Comparison of ENCODE assay signal across 18 mouse cellular contexts in genomic region chr12:83208841-83209240, GRCm38 (mm10).
DNase-seq lines count a peak whose midpoint lies in the region; ATAC-seq and TF ChIP-seq lines count a peak whose summit lies in the region.
"Had no signal": no experiment of that assay in that cellular context is flagged by ENCODE, and none has a peak within 500 bp of the region (broad histone marks: within the 10 kb centered on the region; RNA-seq: fewer than 3 reads in every experiment).

No protein-coding gene starts in this region.

- no peak overlapping the region for H3K9ac ChIP-seq in heart, adult 2 months (ENCODE audit: low read depth, low read length)
- no peak overlapping the region for H3K9ac ChIP-seq in hindbrain, embryonic 14.5 days
- H3K9ac ChIP-seq in hindbrain, embryonic 11.5 days (ENCODE audit: low read depth, low read length): no peak overlapping the region
- H3K9ac ChIP-seq in midbrain, embryonic 15.5 days: no peak overlapping the region
- no peak overlapping the region for H3K9ac ChIP-seq in midbrain, embryonic 16.5 days (ENCODE audit: low read depth, low read length)
- H3K9ac ChIP-seq: liver, embryonic 12.5 days; lung, embryonic 14.5 days had no signal

- H3K4me1 ChIP-seq in heart, embryonic 10.5 days: peaks cover 89% of the 10 kb centered on the region
- H3K4me1 ChIP-seq in heart, adult 2 months (ENCODE audit: control insufficient read depth, insufficient read depth, low read length): peaks cover 3% of the 10 kb centered on the region
- H3K4me1 ChIP-seq in hindbrain, embryonic 14.5 days (replicated peaks; ENCODE audit: control insufficient read depth, insufficient read depth, low read length): peaks cover 23% of the 10 kb centered on the region
- peaks cover 2% of the 10 kb centered on the region; the same call in 1 of the 2 replicates for H3K4me1 ChIP-seq in hindbrain, embryonic 11.5 days (replicated peaks; ENCODE audit: control insufficient read depth, insufficient read depth, low read length)
- peaks cover 22% of the 10 kb centered on the region for H3K4me1 ChIP-seq in midbrain, embryonic 15.5 days
- H3K4me1 ChIP-seq in midbrain, embryonic 16.5 days (ENCODE audit: control insufficient read depth, insufficient read depth, low read length): peaks cover 15% of the 10 kb centered on the region

- no peaks in the 10 kb centered on the region for H3K27me3 ChIP-seq in heart, embryonic 10.5 days (ENCODE audit: insufficient read depth, poor library complexity, severe bottlenecking)
- H3K27me3 ChIP-seq in heart, adult 2 months (ENCODE audit: control insufficient read depth, insufficient read depth, low read length): no peaks in the 10 kb centered on the region
- H3K27me3 ChIP-seq in hindbrain, embryonic 14.5 days (ENCODE audit: control insufficient read depth, insufficient read depth, low read length): no peaks in the 10 kb centered on the region
- no peaks in the 10 kb centered on the region for H3K27me3 ChIP-seq in hindbrain, embryonic 11.5 days (ENCODE audit: control insufficient read depth, insufficient read depth, low read length)
- H3K27me3 ChIP-seq in midbrain, embryonic 15.5 days (replicated peaks): no peaks in the 10 kb centered on the region
- no peaks in the 10 kb centered on the region for H3K27me3 ChIP-seq in midbrain, embryonic 16.5 days (ENCODE audit: control insufficient read depth, insufficient read depth, low read depth, low read length)
- H3K27me3 ChIP-seq: CH12.LX had no signal

- intact Hi-C loops in heart, adult 2 months (cut with DNase I): no loop called here

- DNase-seq in cerebellum, adult 9-10 months: peak; percentile 58
- DNase-seq in cerebellum, postnatal 4 days (ENCODE audit: low spot score in 2 of 2): no peak
- no peak for DNase-seq in heart, embryonic 10.5 days (ENCODE audit: low spot score)
- no peak for DNase-seq in heart, adult 2 months
- DNase-seq in hindbrain, embryonic 14.5 days (ENCODE audit: low spot score): no peak
- DNase-seq in hindbrain, embryonic 11.5 days (ENCODE audit: low spot score): no peak
- DNase-seq: gastrocnemius, postnatal 14 days; lung, postnatal 4 days; thymus, postnatal 14 days had no signal

- no peaks in the 10 kb centered on the region for H3K79me2 ChIP-seq in heart, adult 2 months (replicated peaks; ENCODE audit: control insufficient read depth, insufficient read depth, low read length)

- H3K36me3 ChIP-seq in heart, embryonic 10.5 days: no peaks in the 10 kb centered on the region
- H3K36me3 ChIP-seq in heart, adult 2 months (ENCODE audit: control insufficient read depth, insufficient read depth, low read length): no peaks in the 10 kb centered on the region
- no peaks in the 10 kb centered on the region for H3K36me3 ChIP-seq in hindbrain, embryonic 14.5 days (replicated peaks; ENCODE audit: control insufficient read depth, insufficient read depth)
- H3K36me3 ChIP-seq in hindbrain, embryonic 11.5 days (ENCODE audit: control insufficient read depth, insufficient read depth, low read length): no peaks in the 10 kb centered on the region
- no peaks in the 10 kb centered on the region for H3K36me3 ChIP-seq in midbrain, embryonic 15.5 days (replicated peaks)
- H3K36me3 ChIP-seq in midbrain, embryonic 16.5 days (ENCODE audit: control insufficient read depth, insufficient read depth, low read length): no peaks in the 10 kb centered on the region
- H3K36me3 ChIP-seq: embryonic facial prominence, embryonic 10.5 days; limb, embryonic 10.5 days; liver, embryonic 12.5 days had no signal

- no peaks in the 10 kb centered on the region for H3K9me3 ChIP-seq in heart, embryonic 10.5 days
- no peaks in the 10 kb centered on the region for H3K9me3 ChIP-seq in hindbrain, embryonic 14.5 days (ENCODE audit: control insufficient read depth, low read length)
- H3K9me3 ChIP-seq in hindbrain, embryonic 11.5 days (ENCODE audit: control insufficient read depth, low read length): no peaks in the 10 kb centered on the region
- no peaks in the 10 kb centered on the region for H3K9me3 ChIP-seq in midbrain, embryonic 15.5 days
- H3K9me3 ChIP-seq in midbrain, embryonic 16.5 days (replicated peaks; ENCODE audit: control insufficient read depth, low read length, poor library complexity, severe bottlenecking): no peaks in the 10 kb centered on the region
- H3K9me3 ChIP-seq: embryonic facial prominence, embryonic 10.5 days; limb, embryonic 10.5 days; liver, embryonic 12.5 days had no signal

- no peak overlapping the region for H3K4me2 ChIP-seq in hindbrain, embryonic 14.5 days (replicated peaks)
- H3K4me2 ChIP-seq in hindbrain, embryonic 11.5 days (replicated peaks; ENCODE audit: low read depth, low read length): no peak overlapping the region
- H3K4me2 ChIP-seq in midbrain, embryonic 15.5 days: no peak overlapping the region
- H3K4me2 ChIP-seq in midbrain, embryonic 16.5 days (ENCODE audit: low read length): no peak overlapping the region
- H3K4me2 ChIP-seq: liver, embryonic 12.5 days; lung, embryonic 14.5 days had no signal

- H3K4me3 ChIP-seq in heart, embryonic 10.5 days: no peak overlapping the region
- H3K4me3 ChIP-seq in heart, adult 2 months: no peak overlapping the region
- no peak overlapping the region for H3K4me3 ChIP-seq in hindbrain, embryonic 14.5 days (replicated peaks; ENCODE audit: low read length)
- no peak overlapping the region for H3K4me3 ChIP-seq in hindbrain, embryonic 11.5 days (ENCODE audit: low read depth, low read length)
- no peak overlapping the region for H3K4me3 ChIP-seq in midbrain, embryonic 15.5 days
- H3K4me3 ChIP-seq in midbrain, embryonic 16.5 days (ENCODE audit: low read depth, low read length): no peak overlapping the region
- H3K4me3 ChIP-seq: embryonic facial prominence, embryonic 10.5 days; left cerebral cortex, adult 2 months; limb, embryonic 10.5 days; liver, embryonic 12.5 days had no signal

- H3K27ac ChIP-seq in heart, embryonic 10.5 days: peak overlapping the region; percentile 82; the same call in 1 of the 2 replicates
- no peak overlapping the region for H3K27ac ChIP-seq in heart, adult 2 months
- peak overlapping the region; percentile 49; the same call in 1 of the 2 replicates for H3K27ac ChIP-seq in hindbrain, embryonic 14.5 days
- H3K27ac ChIP-seq in hindbrain, embryonic 11.5 days (ENCODE audit: low read depth, low read length): no peak overlapping the region
- H3K27ac ChIP-seq in midbrain, embryonic 15.5 days: peak overlapping the region; percentile 48
- no peak overlapping the region for H3K27ac ChIP-seq in midbrain, embryonic 16.5 days (ENCODE audit: low read length)
- H3K27ac ChIP-seq: embryonic facial prominence, embryonic 10.5 days; kidney, postnatal 0 days; left cerebral cortex, adult 2 months; liver, embryonic 12.5 days had no signal

- ATAC-seq in hindbrain, embryonic 14.5 days (ENCODE audit: low FRiP score): no peak
- no peak for ATAC-seq in hindbrain, embryonic 11.5 days (ENCODE audit: low FRiP score)
- no peak for ATAC-seq in midbrain, embryonic 15.5 days (replicated peaks)
- no peak for ATAC-seq in midbrain, embryonic 16.5 days
- ATAC-seq: liver, embryonic 12.5 days had no signal

- TF ChIP-seq POLR2A in heart, adult 2 months (IDR thresholded peaks at IDR 0.05; ENCODE audit: insufficient read depth, low read depth, low read length): no peak

- WGBS in heart, embryonic 10.5 days: 54% methylated on average over 6 of the region's 6 CpGs
- 61% methylated on average over 6 of the region's 6 CpGs for WGBS in heart, adult 2 months
- 62% methylated on average over 6 of the region's 6 CpGs for WGBS in hindbrain, embryonic 14.5 days
- 69% methylated on average over 6 of the region's 6 CpGs for WGBS in hindbrain, embryonic 11.5 days
- 60% methylated on average over 6 of the region's 6 CpGs for WGBS in midbrain, embryonic 15.5 days
- WGBS in midbrain, embryonic 16.5 days: 59% methylated on average over 6 of the region's 6 CpGs

- TF ChIP-seq CTCF in heart, adult 2 months (IDR thresholded peaks at IDR 0.05): no peak

- no peak for TF ChIP-seq EP300 in heart, adult 2 months (IDR thresholded peaks at IDR 0.05; ENCODE audit: insufficient read depth, low read depth, low read length)

Comparison
In these comparisons a context has a peak if more than half of its experiments do, and no peak if none do; other contexts are left out.
1. H3K27ac ChIP-seq: peak in heart, embryonic 10.5 days (single experiment), hindbrain, embryonic 14.5 days (single experiment) and midbrain, embryonic 15.5 days (single experiment); none in heart, adult 2 months (single experiment), hindbrain, embryonic 11.5 days (single experiment) and midbrain, embryonic 16.5 days (single experiment).